ENCODE assay signal across 8 mouse cellular contexts in genomic region chr15:26469901-26470383, GRCm38 (mm10).
DNase-seq lines count a peak whose midpoint lies in the region; ATAC-seq and TF ChIP-seq lines count a peak whose summit lies in the region.

No protein-coding gene starts in this region.

- no peak overlapping the region for H3K4me3 ChIP-seq in forebrain, embryonic 15.5 days
- no peak overlapping the region for H3K4me3 ChIP-seq in intestine, postnatal 0 days (ENCODE audit: low read depth, low read length)
- H3K4me3 ChIP-seq in midbrain, embryonic 16.5 days (ENCODE audit: low read depth, low read length) = no peak overlapping the region

- H3K27ac ChIP-seq in forebrain, embryonic 15.5 days (replicated peaks) = no peak overlapping the region
- H3K27ac ChIP-seq in intestine, postnatal 0 days (ENCODE audit: low read depth, low read length) = no peak overlapping the region
- H3K27ac ChIP-seq in midbrain, embryonic 16.5 days (ENCODE audit: low read length) = no peak overlapping the region

- no peaks in the 10 kb centered on the region for H3K4me1 ChIP-seq in forebrain, embryonic 15.5 days
- no peaks in the 10 kb centered on the region for H3K4me1 ChIP-seq in intestine, postnatal 0 days (replicated peaks; ENCODE audit: control insufficient read depth, insufficient read depth, low read length)
- no peaks in the 10 kb centered on the region for H3K4me1 ChIP-seq in midbrain, embryonic 16.5 days (ENCODE audit: control insufficient read depth, insufficient read depth, low read length)

- WGBS in forebrain, embryonic 15.5 days = 7% methylated on average over 8 of the region's 8 CpGs
- 7% methylated on average over 8 of the region's 8 CpGs for WGBS in intestine, postnatal 0 days
- 8% methylated on average over 8 of the region's 8 CpGs for WGBS in midbrain, embryonic 16.5 days

- ATAC-seq in cerebellum, adult (ENCODE audit: insufficient number of reproducible peaks, low FRiP score, low TSS enrichment) = peak; percentile 79
- ATAC-seq in forebrain, embryonic 15.5 days (replicated peaks) = peak; percentile 85
- no peak; the same call in 1 of the 2 replicates for ATAC-seq in intestine, postnatal 0 days
- peak; percentile 78 for ATAC-seq in midbrain, embryonic 16.5 days

- no peaks in the 10 kb centered on the region for H3K27me3 ChIP-seq in forebrain, embryonic 15.5 days
- no peaks in the 10 kb centered on the region for H3K27me3 ChIP-seq in intestine, postnatal 0 days (replicated peaks; ENCODE audit: control insufficient read depth, insufficient read depth, low read length)
- H3K27me3 ChIP-seq in midbrain, embryonic 16.5 days (ENCODE audit: control insufficient read depth, insufficient read depth, low read depth, low read length) = no peaks in the 10 kb centered on the region

- no peaks in the 10 kb centered on the region for H3K36me3 ChIP-seq in forebrain, embryonic 15.5 days
- H3K36me3 ChIP-seq in intestine, postnatal 0 days (ENCODE audit: control insufficient read depth, insufficient read depth) = no peaks in the 10 kb centered on the region
- no peaks in the 10 kb centered on the region for H3K36me3 ChIP-seq in midbrain, embryonic 16.5 days (ENCODE audit: control insufficient read depth, insufficient read depth, low read length)

- intact Hi-C loops in left cerebral cortex, postnatal 25 days (cut with DNase I) = loop anchor here (2.0 to 5.0 kb wide), 3 partner anchors 147 to 767 kb away; no protein-coding TSS in a partner anchor

- TF ChIP-seq CTCF in intestine, postnatal 0 days (IDR thresholded peaks at IDR 0.05; ENCODE audit: low read depth) = peak; percentile 84

- H3K9me3 ChIP-seq in forebrain, embryonic 15.5 days = no peaks in the 10 kb centered on the region
- H3K9me3 ChIP-seq in intestine, postnatal 0 days (ENCODE audit: control insufficient read depth) = no peaks in the 10 kb centered on the region
- H3K9me3 ChIP-seq in midbrain, embryonic 16.5 days (replicated peaks; ENCODE audit: control insufficient read depth, low read length, poor library complexity, severe bottlenecking) = no peaks in the 10 kb centered on the region

- DNase-seq in cerebellum, adult 11-12 months = no peak
- DNase-seq in c-Kit-positive CD71-positive TER-119-negative erythroid progenitor cells, embryonic 14.5 days (ENCODE audit: low read depth) = peak; percentile 5
- DNase-seq in left cerebral cortex, postnatal 25 days (ENCODE audit: low spot score in 2 of 2) = peak; percentile 55 to 81
- no peak for DNase-seq in T-cell, adult 2 months (ENCODE audit: low spot score)

- H3K9ac ChIP-seq in forebrain, embryonic 15.5 days (replicated peaks) = no peak overlapping the region
- H3K9ac ChIP-seq in intestine, postnatal 0 days (ENCODE audit: low read depth, low read length) = no peak overlapping the region
- no peak overlapping the region for H3K9ac ChIP-seq in midbrain, embryonic 16.5 days (ENCODE audit: low read depth, low read length)

- H3K4me2 ChIP-seq in forebrain, embryonic 15.5 days (replicated peaks) = no peak overlapping the region
- H3K4me2 ChIP-seq in intestine, postnatal 0 days (replicated peaks; ENCODE audit: low read depth) = no peak overlapping the region
- H3K4me2 ChIP-seq in midbrain, embryonic 16.5 days (ENCODE audit: low read length) = no peak overlapping the region

Comparison
In these comparisons a context has a peak if more than half of its experiments do, and no peak if none do; other contexts are left out.
1. DNase-seq: peak in c-Kit-positive CD71-positive TER-119-negative erythroid progenitor cells, embryonic 14.5 days (single experiment) and left cerebral cortex, postnatal 25 days (2 of 2); none in cerebellum, adult 11-12 months (single experiment) and T-cell, adult 2 months (single experiment).